Mouse (Mus musculus) lung, adult 18-20 months (tissue): Measurements from ENCODE around the gene Clec3b.

Experiments used
- DNase-seq, 2 experiments: peaks; one replicate each; pipeline ENCODE4 v3.0.0; 2022; ENCODE audit warnings: mixed read lengths in 2 of 2

The Clec3b gene

DNA sequence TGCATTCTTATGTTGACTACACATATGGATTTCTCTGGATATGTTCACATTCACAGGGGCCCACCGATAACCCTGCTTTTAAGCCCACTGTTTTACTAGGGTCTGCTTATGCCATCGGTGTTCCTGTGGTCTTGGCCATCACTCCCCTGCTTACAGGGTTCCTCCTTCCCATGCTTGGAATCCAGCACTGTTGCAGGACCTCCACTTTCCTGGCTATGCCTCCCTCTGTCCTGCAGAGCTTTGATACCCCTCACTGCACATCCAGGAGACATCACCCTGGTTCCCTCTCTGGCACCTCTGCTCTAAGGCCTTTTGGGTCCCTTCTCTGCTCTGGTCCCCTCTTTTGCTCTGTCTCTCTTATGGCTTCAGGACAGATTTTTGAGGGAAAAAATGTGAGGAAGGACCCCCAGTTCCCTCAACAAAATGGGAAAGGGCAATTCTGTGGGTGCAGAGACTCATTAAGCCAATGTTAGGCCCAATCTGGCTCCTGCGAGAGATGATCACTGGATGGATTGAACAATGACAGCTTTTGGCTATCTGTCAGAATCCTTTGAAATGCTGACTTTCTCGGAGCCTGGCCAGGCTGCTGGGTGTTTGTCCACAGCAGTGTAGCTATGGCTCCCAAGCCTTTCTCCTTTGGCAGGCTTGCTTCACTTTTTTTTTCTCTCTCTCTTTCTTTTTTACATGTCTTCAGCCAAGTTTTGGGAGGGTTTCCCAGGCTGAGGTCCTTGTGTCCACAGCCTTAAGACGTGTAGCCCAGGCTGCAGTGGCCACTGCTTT is at the start of gene Clec3b:
TSS of gene Clec3b (plus strand) at position 706 of the 780 bp plus-strand sequence.
- peak; percentile 46 for DNase-seq

- no peak for DNase-seq
These were observed 47.3 kb upstream of the Clec3b start for GRCm38 (mm10) chr9:123103425-123103824.

DNA sequence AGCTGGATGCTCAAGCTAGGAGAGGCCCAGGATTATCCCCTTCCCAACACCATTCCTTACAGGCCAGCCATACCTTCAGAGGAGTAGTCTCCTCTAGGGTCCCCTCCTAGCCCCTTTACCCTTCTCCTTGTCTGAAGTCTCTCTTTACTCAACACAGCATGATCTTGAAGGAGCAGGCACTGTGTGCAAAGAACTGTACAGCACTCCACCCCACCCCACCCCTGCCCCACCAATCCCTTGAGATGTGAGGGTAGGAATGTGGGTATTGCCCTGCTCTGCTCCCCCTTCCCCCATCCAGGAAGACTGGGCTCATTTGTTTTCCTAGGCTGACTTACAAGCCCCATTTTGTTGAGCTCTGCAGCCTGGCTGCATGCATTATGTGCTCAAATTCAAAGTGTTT is 46.4 kb upstream of the Clec3b start:
- DNase-seq = peak in 1 of 2 experiments; percentile 41

GRCm38 (mm10) chr9:123107186-123107585 is 43.6 kb upstream of the Clec3b start:
- no peak for DNase-seq

DNA sequence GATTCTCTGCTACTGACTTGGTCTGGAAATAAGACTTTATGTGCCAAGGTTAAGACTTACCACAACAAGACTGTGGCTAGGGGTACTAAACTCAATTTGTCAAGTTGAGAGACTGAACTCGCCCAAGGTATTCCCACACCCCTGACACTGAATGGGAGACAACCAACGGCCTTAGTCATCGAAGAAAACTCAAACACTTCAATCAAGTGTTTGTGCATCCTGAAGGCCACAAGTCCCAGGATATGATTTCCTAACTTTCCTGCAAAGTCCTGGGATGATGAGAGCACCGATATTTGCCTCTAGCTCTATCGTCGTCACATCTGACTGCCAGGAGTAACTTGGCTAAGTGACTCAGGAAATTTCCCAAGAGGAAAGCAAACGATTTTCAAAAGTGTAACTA is 41.6 kb upstream of the Clec3b start:
- DNase-seq = peak in 1 of 2 experiments; percentile 63

- no peak for DNase-seq
These were observed 39.0 kb upstream of the Clec3b start for GRCm38 (mm10) chr9:123111751-123112221.

DNA sequence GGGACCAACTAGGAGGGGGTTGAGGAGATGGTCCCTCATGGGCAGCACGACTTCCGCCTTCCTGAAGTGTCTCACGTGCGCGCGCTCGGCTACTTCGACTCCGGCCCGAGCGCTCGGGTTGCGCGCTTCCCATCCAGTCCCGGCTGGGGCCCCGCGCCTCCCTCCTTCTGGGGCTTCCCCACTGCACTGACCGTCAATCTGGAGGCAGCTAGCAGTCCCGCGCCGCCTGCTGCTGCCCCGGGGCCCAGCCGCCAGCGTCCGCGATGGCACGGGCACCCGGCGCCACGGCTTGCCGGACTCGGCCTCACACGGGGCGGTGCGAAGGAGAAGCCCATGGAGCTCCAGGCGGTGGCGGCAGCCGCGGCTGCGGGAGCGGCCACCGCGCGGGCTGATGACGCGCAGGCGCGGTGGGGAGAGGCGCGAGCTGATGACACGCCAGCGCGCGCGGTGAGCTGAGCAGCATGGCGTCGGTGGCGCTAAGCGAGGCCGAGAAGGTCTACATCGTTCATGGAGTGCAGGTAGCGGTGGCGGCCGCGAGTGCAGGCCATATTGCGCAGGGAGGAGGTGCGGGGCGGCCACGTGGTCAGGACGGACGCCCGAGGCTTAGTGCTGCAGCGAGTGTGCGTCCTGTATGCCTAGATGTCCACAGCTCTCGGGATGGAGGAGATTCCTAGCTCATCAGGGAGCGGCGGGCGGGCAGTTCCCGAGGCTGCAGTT is 37.8 kb upstream of the Clec3b start, which contains the start of the genes Zdhhc3 and Exosc7:
TSS of gene Zdhhc3 (minus strand) at position 401 of the 717 bp plus-strand sequence.
TSS of gene Exosc7 (plus strand) at position 411 of the 717 bp plus-strand sequence.
- peak; percentile 83 for DNase-seq

DNA sequence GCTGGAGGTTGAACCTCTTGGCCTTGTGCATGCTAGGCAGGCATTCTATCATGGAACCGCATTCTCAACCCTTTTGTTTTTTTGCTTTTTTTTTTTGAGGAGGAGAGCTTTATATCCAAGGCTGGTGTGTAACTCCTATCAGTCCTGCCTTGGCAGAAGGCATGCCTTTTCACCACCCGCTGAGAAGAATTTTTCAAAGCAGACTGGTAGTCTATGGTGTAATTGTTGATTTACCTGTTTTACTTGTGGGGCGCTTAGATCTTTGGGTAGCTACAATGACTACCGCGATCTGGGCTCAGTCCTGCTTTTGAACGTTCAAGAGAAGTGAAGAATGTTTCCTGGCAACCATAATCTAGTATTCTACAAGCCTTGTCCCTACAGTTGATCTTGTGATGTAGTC is 36.8 kb upstream of the Clec3b start:
- DNase-seq = peak in 1 of 2 experiments; percentile 27

DNA sequence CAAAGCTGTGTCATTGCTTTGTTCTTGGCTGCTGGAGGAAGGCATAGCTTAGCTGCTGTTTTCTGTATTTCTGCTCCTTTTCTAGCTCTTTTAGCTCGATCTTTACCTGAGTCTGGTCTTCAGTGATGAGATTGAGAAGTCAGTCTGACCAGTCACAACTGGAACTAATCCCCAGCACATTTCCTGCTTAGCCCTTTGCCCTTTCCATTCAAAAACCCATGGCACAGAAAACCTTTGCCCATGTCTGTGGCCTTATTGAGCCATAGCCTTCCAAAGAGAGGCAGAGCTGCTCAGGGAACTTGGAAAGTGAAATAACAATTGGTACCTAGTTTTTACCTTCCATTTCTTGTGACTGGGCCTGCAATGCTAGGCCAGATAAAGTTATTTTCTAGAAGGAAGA is 35.2 kb upstream of the Clec3b start:
- DNase-seq = no peak

DNA sequence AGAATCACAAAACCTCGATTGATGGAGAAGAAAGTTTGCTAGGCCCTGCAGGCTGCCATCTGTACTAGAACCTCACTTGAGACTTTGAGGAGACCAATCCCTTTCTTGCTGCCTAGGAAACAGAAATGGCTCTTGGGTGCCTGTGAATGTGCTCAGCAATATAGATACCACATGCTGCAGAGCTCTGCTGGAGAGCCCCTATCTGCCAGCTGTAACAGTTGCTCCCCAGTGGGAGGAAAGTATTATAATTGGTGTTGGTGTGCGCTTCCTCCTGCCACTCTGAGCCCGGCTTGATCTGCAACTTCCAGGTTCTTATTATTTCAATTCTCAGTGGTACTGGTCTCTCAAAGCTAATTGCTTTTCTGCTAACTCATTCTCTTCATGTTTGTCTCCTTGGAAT is 27.7 kb upstream of the Clec3b start:
- no peak for DNase-seq

- peak; percentile 60 to 64 for DNase-seq
These were observed 27.0 kb upstream of the Clec3b start for GRCm38 (mm10) chr9:123123571-123124412.

- no peak for DNase-seq
These were observed 26.2 kb upstream of the Clec3b start for GRCm38 (mm10) chr9:123124413-123124981.

GRCm38 (mm10) chr9:123127663-123128062 is 23.1 kb upstream of the Clec3b start:
- no peak for DNase-seq

DNA sequence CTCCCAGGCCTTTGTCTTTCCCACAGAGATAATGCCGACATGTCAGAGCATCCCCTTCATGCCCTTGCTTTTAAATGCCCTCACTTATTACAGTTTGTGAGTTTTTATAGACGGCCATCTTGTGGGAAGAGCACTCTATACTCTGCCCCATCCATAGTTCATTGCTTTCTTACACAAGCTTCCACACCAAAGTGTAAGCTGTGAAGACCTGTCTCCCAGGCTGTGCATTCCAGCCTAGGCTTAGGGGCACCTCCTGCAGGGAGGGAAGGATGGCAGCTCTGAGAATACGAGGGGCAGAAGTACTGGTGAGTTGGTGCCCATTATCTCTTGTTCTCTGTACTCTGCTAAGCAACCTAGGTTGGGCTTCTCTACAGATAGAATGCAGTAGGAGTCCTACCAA is 17.8 kb upstream of the Clec3b start:
- DNase-seq = no peak

DNA sequence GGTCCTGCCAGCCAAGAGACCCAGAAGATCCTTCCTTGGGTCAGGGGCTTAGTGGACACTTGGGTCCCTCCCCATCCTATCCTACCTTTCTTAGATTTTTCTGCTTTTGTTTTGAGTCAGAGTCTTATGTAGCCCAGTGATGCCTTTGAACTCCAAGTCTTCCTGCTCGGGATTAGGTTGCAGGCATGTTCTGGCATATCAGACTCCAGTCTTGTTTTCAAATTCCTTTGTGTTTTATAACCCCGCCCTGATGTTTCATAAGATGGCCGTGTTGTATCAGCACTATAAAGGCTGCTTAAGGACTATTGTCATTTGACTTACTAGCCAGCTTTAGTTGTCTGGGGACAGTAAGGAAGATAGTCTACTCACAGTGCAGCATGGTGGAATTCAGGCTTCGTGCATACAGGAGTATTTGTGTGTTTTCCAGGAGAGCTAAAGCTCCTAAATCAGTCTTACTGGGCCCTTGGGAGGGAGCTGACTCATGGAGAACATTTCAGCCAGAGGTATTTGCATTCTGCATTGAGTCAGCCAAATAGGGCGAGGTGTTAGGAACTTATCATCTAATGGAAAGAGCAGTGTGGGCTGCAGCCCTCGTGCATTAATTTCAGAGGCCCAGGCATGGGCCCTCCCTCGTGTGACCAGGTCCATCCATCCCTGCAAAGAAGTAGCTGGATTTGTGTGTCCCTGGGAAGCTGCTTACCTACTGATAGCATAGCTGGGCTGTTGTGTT is 13.6 kb upstream of the Clec3b start:
- no peak for DNase-seq

- peak; percentile 62 to 69 for DNase-seq
These were observed 11.8 kb upstream of the Clec3b start for GRCm38 (mm10) chr9:123138891-123139474.

DNA sequence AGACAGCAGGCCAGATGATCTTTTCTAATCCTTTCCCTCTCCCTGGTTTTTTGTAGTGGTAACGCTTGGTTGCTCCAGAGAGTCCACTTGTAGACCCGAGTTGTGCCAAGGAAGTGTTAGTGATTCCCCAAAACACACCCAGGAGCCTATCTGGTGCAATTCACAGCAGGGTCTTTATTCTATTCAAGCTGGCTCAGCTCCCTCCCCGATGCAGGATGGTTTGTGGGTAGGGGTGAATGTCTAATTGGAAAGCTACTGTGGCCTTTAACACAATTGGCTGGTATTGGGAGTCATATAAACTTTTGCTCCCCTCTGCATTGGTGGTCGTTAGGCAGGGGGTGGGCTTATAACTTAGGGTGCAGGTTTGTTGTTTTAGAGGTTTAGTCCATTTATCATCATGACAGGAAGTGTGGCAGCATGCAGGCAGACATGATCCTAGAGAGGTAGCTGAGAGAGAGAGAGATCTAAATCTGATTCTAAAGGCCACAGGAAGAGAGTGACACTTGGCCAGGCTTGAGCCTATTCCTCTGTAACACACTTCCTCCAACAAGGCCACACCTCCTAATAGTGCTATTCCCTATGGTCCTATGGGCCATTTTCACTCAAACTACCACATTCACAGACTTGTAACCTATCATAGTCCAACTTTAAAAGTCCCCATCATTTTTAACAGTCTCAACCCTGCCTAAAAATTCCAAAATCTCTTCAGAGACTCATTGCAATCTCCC is 10.7 kb upstream of the Clec3b start:
- DNase-seq = no peak

- peak; percentile 28 to 40 for DNase-seq
These were observed 2.3 kb upstream of the Clec3b start for GRCm38 (mm10) chr9:123148430-123148829.

DNA sequence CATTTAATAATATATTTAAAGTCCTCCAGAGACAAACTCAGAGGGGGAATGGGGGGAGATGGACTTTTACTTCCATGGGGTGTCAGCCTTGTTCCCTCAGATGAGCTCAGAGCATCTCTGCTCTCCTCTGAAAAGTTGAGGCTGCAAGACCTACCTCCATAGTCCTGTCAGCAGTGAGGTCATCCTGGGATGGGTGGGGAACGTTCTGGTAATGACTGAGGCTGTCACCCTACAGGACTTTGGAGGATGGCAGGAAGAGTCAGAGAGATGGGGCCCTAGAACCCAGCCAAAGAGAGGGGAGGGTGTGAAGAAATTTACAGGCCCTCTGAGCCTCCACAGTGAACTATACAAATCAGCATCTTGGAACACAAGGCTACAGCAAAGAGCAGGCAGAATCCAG is 815 bp downstream of the Clec3b start:
- no peak for DNase-seq

DNA sequence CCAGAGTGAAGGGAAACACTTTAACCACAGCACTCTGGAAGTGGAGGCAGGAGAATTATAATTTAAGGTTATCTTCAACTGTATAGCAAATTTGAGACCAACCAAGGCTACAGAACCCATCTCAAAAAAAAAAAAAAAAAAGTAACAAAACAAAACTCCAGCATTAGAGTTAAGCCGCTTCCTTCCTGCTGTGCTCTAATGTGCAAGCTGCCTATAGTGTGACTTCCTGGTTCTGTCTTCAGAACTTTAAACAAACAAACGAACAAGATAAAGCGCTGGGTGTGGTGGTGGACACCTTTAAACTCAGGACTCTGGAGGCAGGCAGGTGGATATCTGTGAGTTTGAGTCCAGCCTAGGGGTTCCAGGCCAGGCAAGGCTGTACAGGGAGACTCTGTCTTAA is 1.3 kb downstream of the Clec3b start:
- no peak for DNase-seq

DNA sequence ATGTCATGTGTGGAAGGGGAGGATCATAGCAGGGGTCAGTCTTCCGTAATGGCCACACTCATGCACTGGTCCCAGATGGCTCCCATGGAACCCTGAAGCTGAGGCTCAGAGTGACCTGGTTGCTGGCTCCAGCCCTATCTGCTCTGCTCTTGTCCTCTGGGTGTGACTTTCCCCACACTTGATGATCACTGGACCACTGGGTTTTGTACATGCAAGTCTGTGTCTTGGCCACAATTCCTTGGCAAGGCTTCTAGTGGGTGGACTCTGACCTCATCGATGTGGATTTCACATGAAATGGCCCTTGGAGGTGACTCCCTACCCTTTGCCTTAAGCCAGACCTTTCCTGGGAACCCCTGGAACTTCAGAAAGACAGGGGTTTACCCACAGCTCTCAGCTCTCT is 2.4 kb downstream of the Clec3b start:
- DNase-seq = peak; percentile 32 to 43
